Mouse (Mus musculus): ENCODE measurements around the gene Ablim2. TPM values are rescaled to one million over a fixed set of nuclear protein-coding genes. Genes with fewer than 3 reads are reported as not detected.

Gene Ablim2
- polyA plus RNA-seq, 1 experiment: 3.4 TPM

DNA sequence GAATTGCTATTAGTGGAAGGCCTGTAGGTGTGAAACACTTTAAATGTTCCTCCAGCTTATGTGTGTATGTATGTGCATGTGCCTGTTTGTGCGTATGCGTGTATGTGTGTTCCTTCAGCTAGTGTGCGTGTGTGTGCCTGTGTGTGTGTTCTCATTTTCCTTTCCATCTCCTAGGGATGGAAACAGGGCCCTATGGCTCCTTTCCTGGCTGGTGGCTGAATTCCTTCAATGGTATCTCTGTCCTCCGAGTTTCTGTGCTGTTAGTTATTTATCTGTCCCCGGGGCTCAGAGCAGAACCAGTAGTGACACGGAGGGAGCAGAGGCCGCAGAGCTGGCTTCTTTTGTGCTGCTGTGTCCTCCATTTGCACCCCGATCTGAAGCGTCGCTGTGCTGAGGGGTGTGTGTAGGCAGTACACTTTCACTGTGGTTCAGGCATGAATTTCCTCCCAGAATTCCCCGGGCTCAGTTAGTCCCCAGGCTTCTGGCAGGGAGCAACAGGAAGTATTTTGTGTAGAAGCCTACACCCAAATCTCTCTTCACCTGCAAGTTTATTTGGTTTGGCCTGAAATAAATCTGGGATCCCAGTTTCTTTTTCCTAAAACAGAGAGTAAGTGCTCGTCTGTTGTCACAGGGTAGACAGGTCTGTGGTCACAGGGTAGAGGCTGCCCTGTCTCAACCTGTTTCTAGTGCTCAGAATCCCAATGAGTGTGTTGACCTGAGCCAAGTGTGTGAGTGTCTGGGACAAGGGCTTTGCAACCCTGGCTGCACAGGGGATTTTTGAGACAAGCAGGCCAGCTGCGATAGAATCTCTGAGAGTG lies 151.2 kb downstream of the Ablim2 start:
- TF ChIP-seq POLR2A (IDR thresholded peaks at IDR 0.05; ENCODE audit: borderline replicate concordance, low read depth, low read length) (no peak), CTCF (IDR thresholded peaks at IDR 0.05; ENCODE audit: low read depth, low read length) (no peak)
- no peaks in the 10 kb centered on the region for H3K4me1 ChIP-seq (ENCODE audit: control insufficient read depth, insufficient read depth, low read length)
- no peak overlapping the region for H3K27ac ChIP-seq (ENCODE audit: insufficient read depth, low read depth, low read length)
- no peak overlapping the region for H3K4me3 ChIP-seq (ENCODE audit: insufficient read depth, low read length)

DNA sequence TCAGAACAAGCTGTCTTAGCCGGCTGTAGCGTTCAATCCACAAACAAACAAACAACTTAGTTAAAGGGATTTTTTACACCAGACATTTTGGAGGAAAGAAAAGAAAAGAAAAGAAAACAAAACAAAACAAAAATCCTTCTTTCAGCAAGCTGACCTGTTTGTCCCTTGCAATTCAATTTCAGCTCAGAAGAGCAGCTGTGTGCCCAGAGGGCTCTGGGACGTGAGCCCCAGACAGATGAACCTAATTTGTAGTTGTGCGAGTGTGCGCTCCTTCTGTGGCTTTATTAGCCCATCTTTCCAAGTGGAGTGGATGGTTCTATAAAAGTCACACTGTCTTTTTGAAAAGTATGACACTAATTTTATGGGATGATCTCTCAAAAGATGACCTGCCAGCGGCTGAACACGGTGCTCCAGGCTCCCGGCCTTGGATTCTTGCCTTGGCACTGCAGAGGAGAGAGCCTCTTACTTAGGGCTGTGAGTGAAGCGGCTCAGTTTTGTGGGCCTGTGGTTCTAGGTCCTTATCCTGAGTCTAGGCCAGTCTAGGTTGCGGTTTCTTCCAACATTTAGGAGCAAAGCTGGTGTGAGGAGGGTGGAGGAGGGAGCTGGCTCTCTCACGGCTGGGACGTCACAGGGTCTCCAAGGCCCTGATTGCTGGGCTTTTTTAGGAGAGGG lies 158.1 kb downstream of the Ablim2 start:
- TF ChIP-seq POLR2A (IDR thresholded peaks at IDR 0.05; ENCODE audit: borderline replicate concordance, low read depth, low read length) (no peak), CTCF (IDR thresholded peaks at IDR 0.05; ENCODE audit: low read depth, low read length) (no peak)
- Histone ChIP-seq H3K4me1 (ENCODE audit: control insufficient read depth, insufficient read depth, low read length) (no peaks in the 10 kb centered on the region), H3K27ac (ENCODE audit: insufficient read depth, low read depth, low read length) (no peak overlapping the region), H3K4me3 (ENCODE audit: insufficient read depth, low read length) (no peak overlapping the region)

DNA sequence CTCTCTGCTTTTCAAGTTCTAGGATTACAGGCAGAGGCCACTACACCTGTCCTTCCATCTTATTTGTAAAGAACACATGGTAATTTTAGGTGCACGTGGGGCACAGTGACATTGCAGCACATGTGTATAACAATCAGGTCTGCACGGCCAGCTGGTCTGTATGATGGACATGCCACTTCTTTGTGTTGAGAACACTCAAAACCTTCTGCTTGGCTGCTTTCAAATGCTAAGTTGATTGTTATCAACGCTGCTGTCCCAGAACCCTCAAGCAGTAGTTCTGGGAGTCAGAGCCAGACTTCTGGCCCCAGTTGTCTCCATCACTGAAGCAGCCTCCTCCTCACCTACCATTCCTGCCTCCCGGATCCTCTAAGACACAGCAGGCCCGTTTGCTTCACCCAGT lies 159.0 kb downstream of the Ablim2 start:
- TF ChIP-seq POLR2A (IDR thresholded peaks at IDR 0.05; ENCODE audit: borderline replicate concordance, low read depth, low read length): no peak
- TF ChIP-seq CTCF (IDR thresholded peaks at IDR 0.05; ENCODE audit: low read depth, low read length): no peak
- no peak overlapping the region for H3K27ac ChIP-seq (ENCODE audit: insufficient read depth, low read depth, low read length)
- H3K4me3 ChIP-seq (ENCODE audit: insufficient read depth, low read length): no peak overlapping the region
- H3K4me1 ChIP-seq (ENCODE audit: control insufficient read depth, insufficient read depth, low read length): no peaks in the 10 kb centered on the region

DNA sequence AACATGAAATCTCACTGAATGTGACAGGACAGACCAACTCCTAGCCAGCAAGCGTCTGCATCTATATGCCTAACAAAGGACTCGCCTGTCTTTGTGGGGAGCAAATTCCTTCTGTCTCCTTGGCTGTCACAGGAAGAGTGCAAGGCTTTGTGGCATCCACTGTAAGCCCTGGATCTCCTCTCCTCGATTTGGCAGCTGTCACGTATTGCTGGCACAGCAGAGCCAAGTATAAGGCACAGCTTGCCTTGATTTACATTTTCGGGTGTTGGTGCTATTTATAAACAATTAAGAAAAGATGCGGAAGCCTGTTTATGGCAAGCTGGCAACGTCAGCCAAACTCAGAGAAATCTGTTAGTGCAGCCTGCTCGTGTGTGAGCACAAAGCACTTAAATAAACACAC lies 160.7 kb downstream of the Ablim2 start:
- Histone ChIP-seq H3K4me1 (ENCODE audit: control insufficient read depth, insufficient read depth, low read length) (no peaks in the 10 kb centered on the region), H3K27ac (ENCODE audit: insufficient read depth, low read depth, low read length) (no peak overlapping the region), H3K4me3 (ENCODE audit: insufficient read depth, low read length) (no peak overlapping the region)
- TF ChIP-seq POLR2A (IDR thresholded peaks at IDR 0.05; ENCODE audit: borderline replicate concordance, low read depth, low read length): no peak
- no peak for TF ChIP-seq CTCF (IDR thresholded peaks at IDR 0.05; ENCODE audit: low read depth, low read length)

DNA sequence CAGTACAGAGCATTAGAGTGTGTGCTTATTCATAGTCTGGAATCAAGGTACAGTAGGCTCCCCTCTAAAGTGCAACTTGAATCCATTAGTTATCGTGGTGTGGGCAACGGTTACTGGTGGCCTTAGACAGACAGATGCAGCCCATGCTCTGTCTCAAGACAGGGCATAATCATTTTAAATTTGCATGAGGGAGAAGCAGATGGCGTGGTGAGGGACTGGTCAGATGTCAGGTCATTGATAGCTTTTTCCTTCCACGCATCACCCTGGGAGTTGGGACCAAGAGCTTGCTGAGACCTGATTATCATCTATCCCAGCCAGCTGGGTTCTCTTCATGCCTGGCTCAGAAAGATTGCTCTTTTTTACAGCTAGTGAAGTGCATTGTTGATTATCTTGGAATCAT lies 162.4 kb downstream of the Ablim2 start:
- no peak for TF ChIP-seq POLR2A (IDR thresholded peaks at IDR 0.05; ENCODE audit: borderline replicate concordance, low read depth, low read length)
- no peak for TF ChIP-seq CTCF (IDR thresholded peaks at IDR 0.05; ENCODE audit: low read depth, low read length)
- Histone ChIP-seq H3K4me3 (ENCODE audit: insufficient read depth, low read length) (no peak overlapping the region), H3K27ac (ENCODE audit: insufficient read depth, low read depth, low read length) (no peak overlapping the region), H3K4me1 (ENCODE audit: control insufficient read depth, insufficient read depth, low read length) (no peaks in the 10 kb centered on the region)

DNA sequence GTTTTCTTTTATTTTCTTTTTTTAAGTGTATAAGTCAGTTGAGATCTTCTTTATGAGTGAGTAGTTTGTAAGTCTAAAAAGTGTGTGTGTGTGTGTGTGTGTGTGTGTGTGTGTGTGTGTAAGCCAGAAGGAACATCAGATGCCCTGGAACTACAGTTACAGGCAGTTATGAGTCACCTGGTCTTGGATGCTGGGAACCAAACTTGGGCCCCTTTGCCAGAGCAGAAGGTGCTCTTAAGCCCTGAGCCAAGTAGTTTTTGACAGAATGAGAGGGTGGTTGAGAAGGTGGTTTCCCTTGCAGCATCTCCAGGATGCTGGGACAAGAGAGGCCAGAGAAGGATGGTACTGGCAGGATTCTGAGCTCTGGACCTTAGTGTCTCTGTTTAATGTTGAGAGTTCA lies 162.9 kb downstream of the Ablim2 start:
- Histone ChIP-seq H3K4me3 (ENCODE audit: insufficient read depth, low read length) (no peak overlapping the region), H3K4me1 (ENCODE audit: control insufficient read depth, insufficient read depth, low read length) (no peaks in the 10 kb centered on the region), H3K27ac (ENCODE audit: insufficient read depth, low read depth, low read length) (no peak overlapping the region)
- TF ChIP-seq POLR2A (IDR thresholded peaks at IDR 0.05; ENCODE audit: borderline replicate concordance, low read depth, low read length) (no peak), CTCF (IDR thresholded peaks at IDR 0.05; ENCODE audit: low read depth, low read length) (no peak)

DNA sequence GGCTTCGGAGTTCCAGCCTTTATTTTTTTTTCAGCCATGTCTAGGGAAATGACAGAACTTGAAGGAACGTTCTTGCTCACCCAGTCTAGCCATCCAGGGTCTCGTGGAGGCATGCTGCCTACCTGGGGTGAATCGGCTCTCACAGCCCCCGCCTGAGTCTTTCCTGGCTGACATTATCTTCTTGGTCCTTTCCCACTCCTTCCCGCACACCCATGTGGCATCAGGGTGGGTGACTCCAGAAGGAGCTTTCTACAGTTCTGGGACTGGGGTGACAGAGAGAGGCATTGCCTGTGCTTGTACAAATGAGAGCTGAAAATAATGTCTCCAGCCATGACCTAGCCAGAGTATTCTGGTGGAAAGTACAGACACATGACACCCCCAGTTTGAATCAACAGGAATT lies 163.5 kb downstream of the Ablim2 start:
- Histone ChIP-seq H3K4me3 (ENCODE audit: insufficient read depth, low read length) (no peak overlapping the region), H3K4me1 (ENCODE audit: control insufficient read depth, insufficient read depth, low read length) (no peaks in the 10 kb centered on the region), H3K27ac (ENCODE audit: insufficient read depth, low read depth, low read length) (no peak overlapping the region)
- no peak for TF ChIP-seq CTCF (IDR thresholded peaks at IDR 0.05; ENCODE audit: low read depth, low read length)
- TF ChIP-seq POLR2A (IDR thresholded peaks at IDR 0.05; ENCODE audit: borderline replicate concordance, low read depth, low read length): no peak

DNA sequence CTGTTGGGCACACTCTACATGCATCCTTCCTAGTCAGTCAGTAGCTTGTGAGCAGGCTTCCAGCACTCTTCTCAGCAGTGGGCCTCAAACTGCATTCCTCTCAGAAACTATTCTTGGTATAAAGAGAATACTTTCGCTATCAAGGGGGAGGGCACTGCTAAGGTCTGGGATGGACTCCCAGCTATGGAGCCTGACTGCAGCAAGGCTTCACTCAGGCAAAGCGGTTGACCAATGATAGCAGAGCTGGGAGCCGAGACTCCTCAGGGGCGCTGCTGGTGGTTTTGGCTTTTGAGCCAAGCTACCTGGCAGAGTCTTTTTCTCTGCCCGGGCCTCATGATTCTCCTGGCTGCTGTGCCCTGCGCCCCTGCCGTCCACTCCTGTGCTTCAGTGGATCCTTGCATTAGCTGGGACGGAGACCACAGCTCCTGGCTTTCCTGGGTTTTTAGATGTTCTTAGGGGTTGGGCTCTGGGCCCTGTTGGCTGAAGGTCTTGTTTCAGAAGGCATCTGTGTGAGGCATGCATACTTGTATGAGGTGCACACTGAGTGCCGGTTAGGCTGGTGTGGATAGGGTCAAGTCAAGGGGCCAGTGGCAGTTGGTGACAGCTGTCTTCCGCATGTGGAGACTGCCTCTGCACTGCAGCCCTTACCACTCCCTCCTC lies 164.0 kb downstream of the Ablim2 start:
- Histone ChIP-seq H3K4me1 (ENCODE audit: control insufficient read depth, insufficient read depth, low read length) (no peaks in the 10 kb centered on the region), H3K4me3 (ENCODE audit: insufficient read depth, low read length) (no peak overlapping the region), H3K27ac (ENCODE audit: insufficient read depth, low read depth, low read length) (no peak overlapping the region)
- TF ChIP-seq CTCF (IDR thresholded peaks at IDR 0.05; ENCODE audit: low read depth, low read length) (no peak), POLR2A (IDR thresholded peaks at IDR 0.05; ENCODE audit: borderline replicate concordance, low read depth, low read length) (no peak)

DNA sequence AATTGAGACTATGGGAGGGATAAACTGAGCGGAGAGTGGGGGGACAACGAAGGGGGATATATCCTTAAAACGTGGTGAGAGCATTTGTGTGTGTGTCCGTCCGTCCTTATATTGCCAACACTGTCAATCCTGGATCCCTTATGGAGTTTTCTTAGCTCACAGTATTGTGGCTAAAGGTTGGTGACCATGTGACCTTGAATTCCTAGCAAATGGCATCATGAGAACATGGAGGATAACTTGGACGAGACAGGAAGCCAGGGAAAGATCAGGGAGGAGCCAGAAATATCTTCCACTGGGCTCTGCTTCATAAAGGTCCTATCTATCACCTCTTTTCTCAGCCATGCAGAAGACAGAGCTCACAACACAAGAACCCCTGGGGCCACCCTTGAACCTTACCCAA lies 165.8 kb downstream of the Ablim2 start:
- TF ChIP-seq CTCF (IDR thresholded peaks at IDR 0.05; ENCODE audit: low read depth, low read length) (no peak), POLR2A (IDR thresholded peaks at IDR 0.05; ENCODE audit: borderline replicate concordance, low read depth, low read length) (no peak)
- H3K4me1 ChIP-seq (ENCODE audit: control insufficient read depth, insufficient read depth, low read length): no peaks in the 10 kb centered on the region
- no peak overlapping the region for H3K27ac ChIP-seq (ENCODE audit: insufficient read depth, low read depth, low read length)
- H3K4me3 ChIP-seq (ENCODE audit: insufficient read depth, low read length): no peak overlapping the region

DNA sequence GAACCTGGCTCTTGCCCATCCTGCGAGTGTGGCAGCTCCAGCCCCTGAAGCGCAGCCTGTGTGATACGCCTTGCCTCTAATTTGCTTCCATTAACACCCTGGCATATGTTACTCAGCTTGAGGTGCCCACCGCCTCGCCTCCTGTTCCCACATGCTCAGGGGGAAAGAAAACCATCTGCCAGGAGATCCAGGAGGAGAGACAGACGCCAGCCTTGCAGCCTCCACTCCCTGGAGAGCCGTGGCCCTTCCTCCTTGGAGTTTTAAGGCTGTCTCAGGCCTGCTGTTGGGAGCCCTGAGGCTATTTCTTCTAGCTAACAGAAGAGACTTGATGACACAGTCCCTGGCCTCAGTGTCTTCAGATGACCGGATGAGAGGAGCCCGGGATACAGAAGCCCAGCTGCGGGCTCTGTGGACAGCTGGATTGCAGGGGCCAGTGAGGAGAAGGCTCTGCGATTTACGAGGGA lies 167.5 kb downstream of the Ablim2 start:
- H3K27ac ChIP-seq (ENCODE audit: insufficient read depth, low read depth, low read length): no peak overlapping the region
- no peaks in the 10 kb centered on the region for H3K4me1 ChIP-seq (ENCODE audit: control insufficient read depth, insufficient read depth, low read length)
- TF ChIP-seq CTCF (IDR thresholded peaks at IDR 0.05; ENCODE audit: low read depth, low read length): no peak
- no peak for TF ChIP-seq POLR2A (IDR thresholded peaks at IDR 0.05; ENCODE audit: borderline replicate concordance, low read depth, low read length)
- H3K4me3 ChIP-seq (ENCODE audit: insufficient read depth, low read length): no peak overlapping the region
